Mouse (Mus musculus): ENCODE measurements around the gene Zfr. TPM values are rescaled to one million over a fixed set of nuclear protein-coding genes. Genes with fewer than 3 reads are reported as not detected.
A peak's percentile ranks its signal among the peaks of the same experiment; 100 is the strongest.

The Zfr gene
- polyA plus RNA-seq, 1 experiment from 2014 or later = 38.1 TPM

- Histone ChIP-seq H3K4me3 (ENCODE audit: low read depth, low read length) (no peak overlapping the region), H3K4me2 (ENCODE audit: low read depth, low read length) (no peak overlapping the region), H3K27ac (ENCODE audit: low read length) (no peak overlapping the region), H3K4me1 (ENCODE audit: control insufficient read depth, low read depth, low read length) (peaks cover 35% of the 10 kb centered on the region), H3K9me3 (replicated peaks; ENCODE audit: control insufficient read depth, low read length) (no peaks in the 10 kb centered on the region), H3K27me3 (ENCODE audit: control insufficient read depth, insufficient read depth, low read depth, low read length) (no peaks in the 10 kb centered on the region), H3K36me3 (ENCODE audit: control insufficient read depth, insufficient read depth) (no peaks in the 10 kb centered on the region), H3K9ac (ENCODE audit: low read depth, low read length) (no peak overlapping the region)
- ATAC-seq (ENCODE audit: low read depth) = no peak
- WGBS (ENCODE audit: insufficient replicate concordance) = 47% methylated on average over 8 of the region's 8 CpGs
Measured at GRCm38 (mm10) chr15:12222564-12223302, 105.1 kb downstream of the Zfr start.

GRCm38 (mm10) chr15:12223393-12223792, 105.8 kb downstream of the Zfr start:
- Histone ChIP-seq H3K27ac (ENCODE audit: low read length) (no peak overlapping the region), H3K4me1 (ENCODE audit: control insufficient read depth, low read depth, low read length) (peaks cover 35% of the 10 kb centered on the region), H3K36me3 (ENCODE audit: control insufficient read depth, insufficient read depth) (no peaks in the 10 kb centered on the region), H3K9ac (ENCODE audit: low read depth, low read length) (no peak overlapping the region), H3K9me3 (replicated peaks; ENCODE audit: control insufficient read depth, low read length) (no peaks in the 10 kb centered on the region), H3K4me3 (ENCODE audit: low read depth, low read length) (no peak overlapping the region), H3K4me2 (ENCODE audit: low read depth, low read length) (no peak overlapping the region), H3K27me3 (ENCODE audit: control insufficient read depth, insufficient read depth, low read depth, low read length) (no peaks in the 10 kb centered on the region)
- no peak for ATAC-seq (ENCODE audit: low read depth)
- WGBS (ENCODE audit: insufficient replicate concordance) = 74% methylated on average over 6 of the region's 6 CpGs

DNA sequence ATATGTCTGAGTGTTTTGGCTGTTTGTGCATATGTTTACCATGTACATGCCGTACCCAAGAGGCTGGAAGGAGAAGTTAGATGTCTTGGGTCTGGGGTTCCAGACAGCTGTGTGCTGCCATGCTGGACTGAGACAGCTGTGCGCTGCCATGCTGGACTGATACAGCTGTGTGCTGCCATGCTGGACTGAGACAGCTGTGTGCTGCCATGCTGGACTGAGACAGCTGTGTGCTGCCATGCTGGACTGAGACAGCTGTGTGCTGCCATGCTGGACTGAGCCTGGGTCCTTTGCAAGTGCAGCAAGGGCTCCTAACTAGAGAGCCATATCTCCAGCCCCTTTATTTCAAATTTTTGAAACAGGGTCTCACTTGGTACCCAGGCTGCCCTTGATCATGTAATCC, 106.6 kb downstream of the Zfr start:
- Histone ChIP-seq H3K27me3 (ENCODE audit: control insufficient read depth, insufficient read depth, low read depth, low read length) (no peaks in the 10 kb centered on the region), H3K27ac (ENCODE audit: low read length) (no peak overlapping the region), H3K36me3 (ENCODE audit: control insufficient read depth, insufficient read depth) (no peaks in the 10 kb centered on the region), H3K9ac (ENCODE audit: low read depth, low read length) (no peak overlapping the region), H3K9me3 (replicated peaks; ENCODE audit: control insufficient read depth, low read length) (no peaks in the 10 kb centered on the region), H3K4me2 (ENCODE audit: low read depth, low read length) (no peak overlapping the region), H3K4me1 (ENCODE audit: control insufficient read depth, low read depth, low read length) (peaks cover 35% of the 10 kb centered on the region), H3K4me3 (ENCODE audit: low read depth, low read length) (no peak overlapping the region)
- 86% methylated on average over 2 of the region's 2 CpGs for WGBS (ENCODE audit: insufficient replicate concordance)
- no peak for ATAC-seq (ENCODE audit: low read depth)

- no peak for ATAC-seq (ENCODE audit: low read depth)
- Histone ChIP-seq H3K27me3 (ENCODE audit: control insufficient read depth, insufficient read depth, low read depth, low read length) (no peaks in the 10 kb centered on the region), H3K4me3 (ENCODE audit: low read depth, low read length) (no peak overlapping the region), H3K36me3 (ENCODE audit: control insufficient read depth, insufficient read depth) (no peaks in the 10 kb centered on the region), H3K4me2 (ENCODE audit: low read depth, low read length) (no peak overlapping the region), H3K4me1 (ENCODE audit: control insufficient read depth, low read depth, low read length) (peaks cover 40% of the 10 kb centered on the region), H3K27ac (ENCODE audit: low read length) (no peak overlapping the region), H3K9ac (ENCODE audit: low read depth, low read length) (no peak overlapping the region), H3K9me3 (replicated peaks; ENCODE audit: control insufficient read depth, low read length) (no peaks in the 10 kb centered on the region)
- WGBS (ENCODE audit: insufficient replicate concordance) = 37% methylated on average over 4 of the region's 4 CpGs
Measured at GRCm38 (mm10) chr15:12225062-12225461, 107.4 kb downstream of the Zfr start.

GRCm38 (mm10) chr15:12226908-12227307, 109.3 kb downstream of the Zfr start:
- WGBS (ENCODE audit: insufficient replicate concordance) = 81% methylated on average over 15 of the region's 15 CpGs
- Histone ChIP-seq H3K27ac (ENCODE audit: low read length) (no peak overlapping the region), H3K27me3 (ENCODE audit: control insufficient read depth, insufficient read depth, low read depth, low read length) (no peaks in the 10 kb centered on the region), H3K4me3 (ENCODE audit: low read depth, low read length) (no peak overlapping the region), H3K9ac (ENCODE audit: low read depth, low read length) (no peak overlapping the region), H3K36me3 (ENCODE audit: control insufficient read depth, insufficient read depth) (no peaks in the 10 kb centered on the region), H3K4me2 (ENCODE audit: low read depth, low read length) (no peak overlapping the region), H3K9me3 (replicated peaks; ENCODE audit: control insufficient read depth, low read length) (no peaks in the 10 kb centered on the region), H3K4me1 (ENCODE audit: control insufficient read depth, low read depth, low read length) (peaks cover 46% of the 10 kb centered on the region)
- ATAC-seq (ENCODE audit: low read depth) = no peak

DNA sequence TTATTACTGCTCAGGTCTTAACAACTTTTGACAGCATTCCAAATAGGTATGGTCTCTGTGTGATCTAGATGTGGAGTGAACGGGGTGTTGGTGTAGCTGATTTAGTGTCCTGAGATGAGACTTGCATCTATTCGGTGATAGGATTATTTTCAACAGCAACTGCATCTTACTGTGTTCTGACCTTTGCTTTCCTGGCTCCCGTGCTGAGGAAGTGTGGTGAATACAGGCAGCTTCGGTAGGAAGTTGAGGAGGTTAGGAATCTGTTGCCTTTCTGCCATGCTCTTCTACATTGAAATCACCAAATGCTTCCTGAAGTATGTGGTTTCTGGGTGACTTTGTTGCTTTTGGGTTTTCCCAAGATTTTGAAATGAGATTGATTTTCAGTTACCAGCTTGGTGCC, 109.7 kb downstream of the Zfr start:
- no peak for ATAC-seq (ENCODE audit: low read depth)

GRCm38 (mm10) chr15:12229603-12230242, 112.1 kb downstream of the Zfr start:
- 58% methylated on average over 10 of the region's 10 CpGs for WGBS (ENCODE audit: insufficient replicate concordance)
- Histone ChIP-seq H3K4me3 (ENCODE audit: low read depth, low read length) (no peak overlapping the region), H3K4me1 (ENCODE audit: control insufficient read depth, low read depth, low read length) (peaks cover 43% of the 10 kb centered on the region), H3K27me3 (ENCODE audit: control insufficient read depth, insufficient read depth, low read depth, low read length) (no peaks in the 10 kb centered on the region), H3K9ac (ENCODE audit: low read depth, low read length) (no peak overlapping the region), H3K27ac (ENCODE audit: low read length) (peak overlapping the region; percentile 71), H3K36me3 (ENCODE audit: control insufficient read depth, insufficient read depth) (peaks cover 3% of the 10 kb centered on the region; the same call in 1 of the 2 replicates), H3K4me2 (ENCODE audit: low read depth, low read length) (no peak overlapping the region), H3K9me3 (replicated peaks; ENCODE audit: control insufficient read depth, low read length) (no peaks in the 10 kb centered on the region)
- ATAC-seq (ENCODE audit: low read depth) = peak; percentile 33; the same call in 1 of the 2 replicates

More for the DNA sequence above, 109.7 kb downstream of the Zfr start:
- Histone ChIP-seq H3K9me3 (replicated peaks; ENCODE audit: control insufficient read depth, low read length) (no peaks in the 10 kb centered on the region), H3K4me1 (ENCODE audit: control insufficient read depth, low read depth, low read length) (peaks cover 45% of the 10 kb centered on the region), H3K27ac (ENCODE audit: low read length) (no peak overlapping the region), H3K9ac (ENCODE audit: low read depth, low read length) (no peak overlapping the region), H3K27me3 (ENCODE audit: control insufficient read depth, insufficient read depth, low read depth, low read length) (no peaks in the 10 kb centered on the region), H3K4me2 (ENCODE audit: low read depth, low read length) (no peak overlapping the region), H3K4me3 (ENCODE audit: low read depth, low read length) (no peak overlapping the region), H3K36me3 (ENCODE audit: control insufficient read depth, insufficient read depth) (no peaks in the 10 kb centered on the region)
- 44% methylated on average over 4 of the region's 4 CpGs for WGBS (ENCODE audit: insufficient replicate concordance)

DNA sequence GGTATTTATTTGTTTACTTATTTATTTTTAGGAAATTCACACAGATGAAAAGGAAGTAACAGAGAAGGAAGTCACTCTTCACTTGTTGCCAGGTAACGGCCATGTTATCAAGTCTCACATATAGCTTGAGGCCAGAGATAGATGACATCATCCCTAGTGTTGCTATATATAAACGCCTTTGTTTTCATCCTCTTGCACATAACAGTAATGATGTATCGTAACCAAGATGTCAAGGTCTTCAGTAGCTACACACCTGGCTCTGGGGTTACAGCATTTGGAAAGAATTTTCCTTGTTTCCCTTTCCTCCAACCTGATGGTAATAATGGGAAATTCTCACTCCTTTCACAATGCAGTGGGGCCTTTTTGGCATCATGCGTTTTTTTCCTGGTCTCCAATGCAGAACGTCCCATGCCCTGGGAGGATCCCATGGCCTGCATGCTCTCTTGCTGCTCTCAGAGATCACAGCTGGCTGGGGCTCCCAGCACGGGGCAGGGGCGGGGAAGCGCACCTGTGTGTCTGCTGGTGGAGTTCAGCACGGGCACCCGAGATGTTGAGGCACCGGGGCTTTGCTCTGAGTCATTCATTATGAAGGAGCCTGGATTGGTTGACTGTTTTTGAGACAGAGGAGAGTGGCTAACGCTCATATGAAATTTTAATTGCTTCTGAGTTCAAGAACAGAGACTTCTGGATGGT, 112.8 kb downstream of the Zfr start:
- no peak overlapping the region for H3K4me2 ChIP-seq (ENCODE audit: low read depth, low read length)
- no peak overlapping the region for H3K27ac ChIP-seq (ENCODE audit: low read length)
- H3K36me3 ChIP-seq (ENCODE audit: control insufficient read depth, insufficient read depth) = peaks cover 3% of the 10 kb centered on the region; the same call in 1 of the 2 replicates
- peaks cover 40% of the 10 kb centered on the region for H3K4me1 ChIP-seq (ENCODE audit: control insufficient read depth, low read depth, low read length)
- no peak overlapping the region for H3K4me3 ChIP-seq (ENCODE audit: low read depth, low read length)
- peak; percentile 56 for ATAC-seq (ENCODE audit: low read depth)
- H3K9me3 ChIP-seq (replicated peaks; ENCODE audit: control insufficient read depth, low read length) = no peaks in the 10 kb centered on the region
- 41% methylated on average over 12 of the region's 12 CpGs for WGBS (ENCODE audit: insufficient replicate concordance)
- H3K9ac ChIP-seq (ENCODE audit: low read depth, low read length) = no peak overlapping the region
- H3K27me3 ChIP-seq (ENCODE audit: control insufficient read depth, insufficient read depth, low read depth, low read length) = no peaks in the 10 kb centered on the region

GRCm38 (mm10) chr15:12231462-12231861, 113.8 kb downstream of the Zfr start:
- Histone ChIP-seq H3K4me3 (ENCODE audit: low read depth, low read length) (no peak overlapping the region), H3K4me1 (ENCODE audit: control insufficient read depth, low read depth, low read length) (peaks cover 33% of the 10 kb centered on the region), H3K27ac (ENCODE audit: low read length) (no peak overlapping the region), H3K36me3 (ENCODE audit: control insufficient read depth, insufficient read depth) (peaks cover 6% of the 10 kb centered on the region; the same call in 1 of the 2 replicates), H3K27me3 (ENCODE audit: control insufficient read depth, insufficient read depth, low read depth, low read length) (no peaks in the 10 kb centered on the region), H3K9me3 (replicated peaks; ENCODE audit: control insufficient read depth, low read length) (no peaks in the 10 kb centered on the region), H3K9ac (ENCODE audit: low read depth, low read length) (no peak overlapping the region), H3K4me2 (ENCODE audit: low read depth, low read length) (no peak overlapping the region)
- no peak for ATAC-seq (ENCODE audit: low read depth)
- WGBS (ENCODE audit: insufficient replicate concordance) = 85% methylated on average over 6 of the region's 6 CpGs

Measured in liver, embryonic 16.5 days (tissue).